Mouse (Mus musculus): ENCODE measurements around the gene Cyp27b1.
"Not testable (repeated sequence)": the region's sequence is repeated elsewhere in the genome, so short reads cannot be mapped to it uniquely, and the experiment has no call there.

Gene Cyp27b1

DNA sequence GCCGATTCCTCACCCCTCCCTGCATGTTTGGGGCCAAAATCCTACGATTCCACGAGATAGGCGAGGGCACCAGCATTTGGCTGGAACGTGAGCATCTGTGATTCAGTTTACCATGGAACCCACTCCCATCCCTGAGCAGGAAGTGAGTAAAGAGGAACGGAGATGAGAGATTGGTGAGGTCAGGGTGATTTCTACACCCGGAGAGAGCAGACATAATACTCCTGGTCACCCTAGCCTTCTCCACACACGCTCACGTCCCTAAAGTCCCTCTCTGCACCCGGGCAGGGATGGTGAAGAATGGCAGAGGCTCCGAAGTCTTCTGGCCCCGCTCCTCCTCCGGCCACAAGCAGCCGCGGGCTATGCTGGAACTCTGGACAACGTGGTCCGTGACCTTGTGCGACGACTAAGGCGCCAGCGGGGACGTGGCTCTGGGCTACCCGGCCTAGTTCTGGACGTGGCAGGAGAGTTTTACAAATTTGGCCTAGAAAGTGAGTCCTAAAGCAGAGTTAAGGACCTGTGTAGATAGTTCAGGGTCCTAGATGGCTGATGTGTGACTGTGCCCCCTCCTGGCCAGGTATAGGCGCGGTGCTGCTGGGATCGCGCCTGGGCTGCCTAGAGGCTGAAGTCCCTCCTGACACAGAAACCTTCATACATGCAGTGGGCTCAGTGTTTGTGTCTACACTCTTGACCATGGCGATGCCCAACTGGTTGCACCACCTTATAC, 1.5 kb downstream of the Cyp27b1 start:
- DNase-seq (ENCODE audit: low read depth, low spot score), result no peak

DNA sequence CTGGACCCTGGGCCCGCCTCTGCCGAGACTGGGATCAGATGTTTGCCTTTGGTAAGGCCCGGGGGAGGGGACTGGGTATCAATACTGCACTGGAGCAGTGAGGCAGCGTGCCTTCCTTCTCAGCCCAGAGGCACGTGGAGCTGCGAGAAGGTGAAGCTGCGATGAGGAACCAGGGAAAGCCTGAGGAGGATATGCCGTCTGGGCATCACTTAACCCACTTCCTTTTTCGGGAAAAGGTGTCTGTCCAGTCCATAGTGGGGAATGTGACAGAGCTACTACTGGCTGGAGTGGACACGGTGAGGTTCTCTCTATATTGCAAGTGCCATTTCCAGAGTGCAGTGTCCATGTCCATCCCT, 2.0 kb downstream of the Cyp27b1 start:
- DNase-seq (ENCODE audit: low read depth, low spot score), result no peak

GRCm38 (mm10) chr10:127054646-127055045, 6.6 kb downstream of the Cyp27b1 start:
- no peak for DNase-seq (ENCODE audit: low read depth, low spot score)

GRCm38 (mm10) chr10:127055406-127055805, 7.4 kb downstream of the Cyp27b1 start:
- no peak for DNase-seq (ENCODE audit: low read depth, low spot score)

DNA sequence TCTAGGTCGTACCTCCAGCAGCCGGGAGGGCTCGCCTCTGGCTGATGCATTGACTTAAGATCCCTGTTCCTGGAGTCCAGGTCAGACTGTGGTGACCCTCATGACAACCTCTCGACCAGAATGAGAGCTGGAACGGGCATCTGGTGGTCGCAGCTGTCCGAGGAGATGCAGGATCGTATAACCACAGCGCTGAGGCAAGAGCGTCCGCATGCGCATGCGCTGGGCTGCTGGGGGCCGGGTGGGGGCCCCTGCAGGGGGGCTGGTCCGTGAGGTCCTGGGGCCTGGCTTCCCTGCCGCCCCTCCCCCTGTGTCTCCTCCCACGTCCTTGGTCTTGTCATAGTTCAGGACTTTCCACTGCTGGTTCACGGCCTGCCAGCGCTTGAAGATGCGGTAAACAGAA, 8.4 kb downstream of the Cyp27b1 start:
- DNase-seq (ENCODE audit: low read depth, low spot score), result no peak

- no peak for DNase-seq (ENCODE audit: low read depth, low spot score)
Observed at GRCm38 (mm10) chr10:127058161-127058560, 10.1 kb downstream of the Cyp27b1 start.

GRCm38 (mm10) chr10:127058708-127059107, 10.7 kb downstream of the Cyp27b1 start:
- DNase-seq (ENCODE audit: low read depth, low spot score), result no peak

- DNase-seq (ENCODE audit: low read depth, low spot score), result no peak
Observed at GRCm38 (mm10) chr10:127059174-127059967, 11.3 kb downstream of the Cyp27b1 start.

DNA sequence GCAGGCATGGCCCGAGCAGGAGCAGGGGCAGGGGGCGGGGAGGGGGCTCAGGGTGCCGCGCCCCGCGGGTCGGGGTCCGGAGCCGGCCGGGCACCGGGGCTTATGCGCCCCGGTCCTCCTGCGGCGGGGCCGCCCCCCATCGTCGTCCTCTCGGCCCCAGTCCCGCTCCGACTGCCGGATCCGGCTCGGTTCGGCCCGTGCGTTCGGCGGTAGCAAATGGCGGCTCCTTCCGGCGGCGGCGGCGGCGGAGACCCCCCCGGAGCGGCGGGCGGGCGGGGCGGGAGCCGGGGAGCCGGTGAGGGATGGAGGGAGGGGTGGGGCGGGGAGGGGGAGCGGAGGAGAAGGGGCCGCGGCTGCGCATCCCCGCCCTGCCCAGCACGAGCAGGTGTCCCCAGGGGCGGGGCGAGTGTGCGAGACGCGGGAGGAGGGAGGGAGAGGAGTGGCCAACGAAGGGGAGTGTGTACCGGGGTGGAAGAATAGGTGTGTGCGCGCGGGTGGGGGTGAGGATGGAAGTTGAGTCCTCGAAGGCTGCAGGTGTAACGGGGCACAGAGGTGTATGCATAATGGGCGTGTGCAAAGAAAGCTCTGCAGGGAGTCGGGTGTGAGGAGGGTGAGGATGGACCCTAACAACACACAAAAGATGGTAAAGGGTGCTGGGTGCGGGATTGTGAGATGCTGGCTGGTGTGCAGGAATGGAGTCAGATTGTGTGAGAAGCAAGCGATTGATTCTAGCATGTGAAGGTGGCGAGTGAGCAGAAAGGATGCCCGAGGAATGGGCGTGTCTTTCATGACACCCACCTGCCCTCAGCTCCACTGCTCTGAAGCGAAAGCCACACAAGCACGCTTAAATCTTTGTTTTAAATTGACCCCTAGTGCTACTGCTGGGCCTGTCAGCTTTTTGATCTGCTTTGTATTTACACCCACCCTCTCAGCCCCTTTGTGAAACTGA, 12.2 kb downstream of the Cyp27b1 start, which contains the start of gene March9:
Gene March9 (minus strand): TSS at position 217 of the 949 bp plus-strand sequence.
- DNase-seq (ENCODE audit: low read depth, low spot score), result no peak

DNA sequence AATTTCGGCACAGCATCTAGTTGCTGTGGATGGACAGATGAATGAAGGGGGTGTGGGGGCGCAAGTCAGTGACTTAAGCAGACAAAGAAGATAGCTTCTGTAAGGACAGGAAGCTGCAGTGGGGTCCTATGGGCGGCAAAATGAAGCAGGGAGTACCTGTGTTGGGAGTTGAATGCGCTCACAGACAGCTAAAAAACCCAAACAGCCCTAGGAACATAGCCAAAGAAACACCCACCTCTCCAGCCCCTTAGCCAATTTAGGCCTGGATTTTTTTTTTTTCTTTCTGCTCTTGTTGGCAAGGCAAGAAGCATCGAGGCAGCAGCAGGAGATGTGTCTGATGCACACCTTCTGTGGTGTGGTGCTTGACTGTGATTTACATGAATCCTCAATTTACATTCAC, 13.0 kb downstream of the Cyp27b1 start:
- DNase-seq (ENCODE audit: low read depth, low spot score), result no peak

DNA sequence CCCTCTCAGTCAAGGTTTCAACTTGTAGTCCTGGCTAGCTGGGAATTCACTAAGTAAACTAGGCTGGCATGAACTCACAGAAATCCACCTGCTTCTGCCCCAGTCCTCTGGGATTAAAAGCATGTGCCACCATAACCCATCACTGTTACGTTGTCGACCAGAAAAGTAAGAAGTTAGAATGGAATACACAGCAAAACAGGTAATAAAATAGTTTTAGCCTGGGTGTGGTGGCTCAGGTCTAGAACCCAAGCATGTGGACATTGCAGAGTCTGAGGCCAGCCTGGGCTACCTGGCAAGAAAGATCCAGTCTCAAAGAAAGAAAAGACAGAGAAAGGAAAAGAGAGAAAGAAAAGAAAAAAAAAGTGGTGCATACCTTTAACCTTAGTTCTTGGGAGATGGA, 13.5 kb downstream of the Cyp27b1 start:
- no peak for DNase-seq (ENCODE audit: low read depth, low spot score)

- DNase-seq (ENCODE audit: low read depth, low spot score), result not testable (repeated sequence)
Observed at GRCm38 (mm10) chr10:127062101-127062500, 14.1 kb downstream of the Cyp27b1 start.

- DNase-seq (ENCODE audit: low read depth, low spot score), result no peak
Observed at GRCm38 (mm10) chr10:127062503-127062902, 14.5 kb downstream of the Cyp27b1 start.

GRCm38 (mm10) chr10:127063239-127063872, 15.3 kb downstream of the Cyp27b1 start, which contains the start of gene Cdk4:
Cdk4 (plus strand) TSS chr10:127063534.
- peak; percentile 95 for DNase-seq (ENCODE audit: low read depth, low spot score)

GRCm38 (mm10) chr10:127063913-127064870, 16.1 kb downstream of the Cyp27b1 start:
- no peak for DNase-seq (ENCODE audit: low read depth, low spot score)

- DNase-seq (ENCODE audit: low read depth, low spot score), result no peak
Observed at GRCm38 (mm10) chr10:127065981-127066380, 17.9 kb downstream of the Cyp27b1 start.

DNA sequence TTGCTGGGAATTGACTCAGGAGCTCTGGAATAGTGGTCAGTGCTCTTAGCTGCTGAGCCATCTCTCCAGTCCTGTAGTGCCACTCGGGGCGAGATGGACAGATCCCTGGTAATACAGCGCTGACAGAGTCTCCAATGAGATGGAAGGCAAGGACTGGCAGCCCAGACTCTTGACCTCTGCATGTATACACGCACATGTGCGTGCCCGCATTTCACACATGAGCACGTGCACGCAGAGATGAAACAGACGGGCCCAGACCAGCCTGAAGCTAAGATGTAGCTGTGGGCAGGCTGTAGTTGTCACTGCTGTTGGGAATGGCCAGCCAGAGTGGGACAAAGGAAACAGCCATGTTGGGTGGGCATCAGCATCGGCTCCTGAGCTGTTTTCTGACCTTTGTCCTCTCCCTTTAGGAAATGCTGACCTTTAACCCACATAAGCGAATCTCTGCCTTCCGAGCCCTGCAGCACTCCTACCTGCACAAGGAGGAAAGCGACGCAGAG, 18.5 kb downstream of the Cyp27b1 start:
- no peak for DNase-seq (ENCODE audit: low read depth, low spot score)

GRCm38 (mm10) chr10:127068360-127069038, 20.4 kb downstream of the Cyp27b1 start:
- no peak for DNase-seq (ENCODE audit: low read depth, low spot score)

Measured in WW6 (cell line).